Mouse (Mus musculus) C2C12 (cell line): Measurements from ENCODE around the gene Cd86.

ENCODE experiments used
- CEBPB ChIP-seq: IDR thresholded peaks from one replicate; pipeline ENCODE4 v1.6.1; 2011; ENCODE audit warnings: low read depth, mild to moderate bottlenecking, control low read depth, moderate library complexity
- CTCF ChIP-seq: IDR thresholded peaks from one replicate; pipeline ENCODE4 v1.5.1; 2011; ENCODE audit not compliant: control insufficient read depth, insufficient read depth, insufficient read length
- FOSL1 ChIP-seq: IDR thresholded peaks from one replicate; pipeline ENCODE4 v1.8.0; 2011; ENCODE audit warnings: mild to moderate bottlenecking, low read length; ENCODE audit not compliant: poor library complexity, insufficient read depth, severe bottlenecking
- MAX ChIP-seq: IDR thresholded peaks from one replicate; pipeline ENCODE4 v1.6.1; 2011; ENCODE audit warnings: mild to moderate bottlenecking, control low read depth
- MYOD1 ChIP-seq: IDR thresholded peaks from one replicate; pipeline ENCODE4 v1.6.1; 2011; ENCODE audit warnings: low read depth; ENCODE audit not compliant: control insufficient read depth, insufficient read length
- MYOG ChIP-seq: IDR thresholded peaks from one replicate; pipeline ENCODE4 v1.6.1; 2011; ENCODE audit not compliant: control insufficient read depth, insufficient read length; ENCODE audit errors: extremely low read depth
- USF1 ChIP-seq: IDR thresholded peaks from one replicate; pipeline ENCODE4 v1.6.1; 2011; ENCODE audit warnings: low read depth, mild to moderate bottlenecking, control low read depth, moderate library complexity

- TF ChIP-seq CTCF, result no peak
- no peak for TF ChIP-seq MYOG
- no peak for TF ChIP-seq USF1
- no peak for TF ChIP-seq CEBPB
- TF ChIP-seq MAX, result no peak
- no peak for TF ChIP-seq MYOD1
- no peak for TF ChIP-seq FOSL1
Observed at GRCm38 (mm10) chr16:36634971-36635710, 30.7 kb downstream of the Cd86 start.
